Mouse (Mus musculus): ENCODE measurements around the gene Gnai2.

DNA sequence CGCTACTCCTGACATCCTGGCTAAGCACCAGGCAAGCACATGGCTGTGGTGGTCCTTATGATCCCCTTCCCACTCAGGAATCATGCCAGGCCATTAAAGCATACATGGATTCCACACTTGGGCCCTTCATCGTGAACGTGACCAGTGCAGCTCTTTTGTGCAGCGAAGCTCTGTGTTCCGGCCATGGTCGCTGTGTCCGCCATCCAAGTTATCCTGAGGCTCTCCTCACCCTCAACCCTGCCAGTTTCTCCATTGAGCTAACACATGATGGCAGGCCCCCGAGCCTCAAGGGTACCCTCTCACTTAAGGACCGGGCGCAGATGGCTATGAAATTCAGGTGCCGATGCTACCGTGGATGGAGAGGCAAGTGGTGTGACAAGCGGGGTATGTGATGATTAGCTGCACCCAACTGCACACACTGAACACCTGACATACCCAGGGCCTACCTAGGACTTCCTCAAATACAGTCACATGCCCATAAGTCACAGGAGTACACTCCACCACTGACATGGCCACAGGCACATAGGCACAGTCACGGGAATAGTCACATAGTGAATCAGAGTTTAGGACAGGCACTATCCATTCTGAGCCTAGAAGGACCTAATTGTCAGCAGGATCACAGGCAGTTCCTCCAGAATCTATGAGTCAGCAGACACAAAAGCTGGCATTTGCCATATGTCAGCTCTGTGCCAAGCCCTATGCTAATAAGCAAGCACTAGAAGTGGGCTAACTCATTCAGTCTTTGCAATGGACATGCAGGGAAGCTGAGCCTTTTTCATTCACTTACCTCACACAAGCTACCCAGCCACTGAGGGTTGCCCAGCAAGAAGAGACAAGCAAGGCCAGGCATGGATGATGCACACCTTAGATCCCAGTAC is 55.9 kb downstream of the Gnai2 start:
- TF ChIP-seq EP300 (IDR thresholded peaks at IDR 0.05; ENCODE audit: insufficient read depth, low read depth, low read length) (no peak), CTCF (IDR thresholded peaks at IDR 0.05; ENCODE audit: low read depth, low read length) (no peak)

Measured in ES-Bruce4 (cell line).